12 mouse cellular contexts compared by ENCODE assay signal in the genomic region with DNA sequence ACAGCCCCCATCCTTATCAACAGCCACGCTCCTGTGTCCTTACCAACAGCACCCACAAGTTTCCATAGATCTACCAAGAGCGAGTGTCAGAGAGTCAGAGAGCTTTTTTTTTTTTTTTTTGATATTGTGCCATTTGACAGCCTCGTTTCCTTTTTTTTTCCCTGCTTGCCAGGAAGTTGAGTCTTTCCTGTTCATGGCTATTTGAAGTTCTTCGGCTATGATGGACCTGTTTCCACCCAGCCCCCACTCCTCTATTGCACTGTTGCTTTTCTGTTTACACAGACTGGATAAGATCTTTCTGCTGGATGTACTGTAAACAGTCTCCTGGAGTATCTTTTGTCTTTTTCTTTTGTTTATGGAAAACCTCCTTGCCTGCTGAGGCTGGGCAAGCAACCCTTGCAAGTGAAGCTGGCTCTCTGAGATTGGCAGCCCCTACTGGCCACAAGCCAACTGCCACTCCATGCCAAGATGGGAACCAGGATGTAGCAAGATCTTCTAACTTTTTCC.
DNase-seq lines count a peak whose midpoint lies in the region; ATAC-seq and TF ChIP-seq lines count a peak whose summit lies in the region.
"Had no signal": no experiment of that assay in that cellular context is flagged by ENCODE, and none has a peak within 500 bp of the region (broad histone marks: within the 10 kb centered on the region; RNA-seq: fewer than 3 reads in every experiment).

No protein-coding gene starts in this region.

- H3K27ac ChIP-seq in lung, embryonic 14.5 days (ENCODE audit: low read depth), result no peak overlapping the region
- H3K27ac ChIP-seq: midbrain, embryonic 12.5 days had no signal

- no peaks in the 10 kb centered on the region for H3K27me3 ChIP-seq in lung, embryonic 14.5 days (ENCODE audit: insufficient read depth, low read length)
- H3K27me3 ChIP-seq: CH12.LX; midbrain, embryonic 12.5 days had no signal

- peak; percentile 80 to 86 for DNase-seq in cerebellum, postnatal 10 days
- no peak for DNase-seq in cerebellum, adult 18-20 months
- peak; percentile 80 for DNase-seq in left cerebral cortex, postnatal 4 days
- DNase-seq in left cerebral cortex, adult 18-20 months (ENCODE audit: low spot score in 2 of 2), result no peak
- DNase-seq in adrenal gland, postnatal 25 days, result peak; percentile 39
- DNase-seq in lung, embryonic 14.5 days, result peak; percentile 67
- no peak for DNase-seq in retina, postnatal 1 day
- DNase-seq in thymus, postnatal 36 days, result no peak
- DNase-seq: gastrocnemius, postnatal 25 days; right cerebral cortex, adult 18-20 months had no signal

- ATAC-seq in lung, embryonic 14.5 days (ENCODE audit: insufficient read depth), result no peak

- intact Hi-C loops in left cerebral cortex, postnatal 4 days (cut with DNase I), result no loop called here

- H3K36me3 ChIP-seq in lung, embryonic 14.5 days (ENCODE audit: insufficient read depth), result no peaks in the 10 kb centered on the region
- H3K36me3 ChIP-seq: midbrain, embryonic 12.5 days had no signal

- no peak overlapping the region for H3K9ac ChIP-seq in lung, embryonic 14.5 days
- H3K9ac ChIP-seq: midbrain, embryonic 12.5 days had no signal

- H3K4me3 ChIP-seq in lung, embryonic 14.5 days (ENCODE audit: low read depth, low read length), result no peak overlapping the region
- H3K4me3 ChIP-seq: midbrain, embryonic 12.5 days had no signal

- H3K9me3 ChIP-seq in lung, embryonic 14.5 days (ENCODE audit: low read depth, low read length), result no peaks in the 10 kb centered on the region
- H3K9me3 ChIP-seq: midbrain, embryonic 12.5 days had no signal

- 33% methylated on average over 4 of the region's 4 CpGs for WGBS in lung, embryonic 14.5 days

- no peak overlapping the region for H3K4me2 ChIP-seq in lung, embryonic 14.5 days
- H3K4me2 ChIP-seq: midbrain, embryonic 12.5 days had no signal

- H3K4me1 ChIP-seq in lung, embryonic 14.5 days (ENCODE audit: insufficient read depth), result no peaks in the 10 kb centered on the region
- H3K4me1 ChIP-seq: midbrain, embryonic 12.5 days had no signal

- TF ChIP-seq CTCF in lung, embryonic 14.5 days (IDR thresholded peaks at IDR 0.05; ENCODE audit: low read depth), result no peak

Comparison
In these comparisons a context has a peak if more than half of its experiments do, and no peak if none do; other contexts are left out.
1. DNase-seq: peak in cerebellum, postnatal 10 days (2 of 2), left cerebral cortex, postnatal 4 days (single experiment), adrenal gland, postnatal 25 days (single experiment) and lung, embryonic 14.5 days (single experiment); none in cerebellum, adult 18-20 months (0 of 2), left cerebral cortex, adult 18-20 months (0 of 2), retina, postnatal 1 day (single experiment) and thymus, postnatal 36 days (0 of 2).